Mouse (Mus musculus): ENCODE measurements at regions not wholly inside any gene's neighbourhood (a gene's known extent, or its start where the extent isn't known, plus 50 kb on each side); places are given as distances from the start of the nearest gene placed in this dataset.

DNA sequence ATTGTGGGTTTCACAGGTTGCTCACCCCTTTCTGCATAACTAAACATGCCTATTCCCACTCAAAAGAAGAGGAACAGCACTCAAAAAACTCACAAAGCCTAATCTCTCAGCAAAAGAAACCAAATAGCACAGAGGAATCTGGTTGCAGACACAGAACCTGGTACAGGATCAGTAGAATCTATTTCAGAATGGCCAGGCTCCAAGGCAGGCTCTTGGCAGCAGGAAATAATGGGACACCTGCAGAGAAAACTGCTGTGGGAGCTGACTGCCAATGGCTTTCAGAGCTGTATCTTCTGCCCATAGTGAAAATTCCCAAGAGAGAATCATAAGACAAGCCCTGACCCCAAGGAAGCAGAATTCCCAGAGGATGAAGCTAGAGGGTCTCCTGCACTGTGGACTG, 234.1 kb upstream of the Hes1 start:
- TF ChIP-seq CTCF (conservative IDR thresholded peaks at IDR 0.05; ENCODE audit: insufficient read depth, insufficient read length, low read depth, low read length): no peak
- no peak for TF ChIP-seq POLR2A (IDR thresholded peaks at IDR 0.05; ENCODE audit: low read depth, low read length)

All from kidney, adult 2 months (tissue).